Comparison of ENCODE assay signal across 8 mouse cellular contexts in the genomic region with DNA sequence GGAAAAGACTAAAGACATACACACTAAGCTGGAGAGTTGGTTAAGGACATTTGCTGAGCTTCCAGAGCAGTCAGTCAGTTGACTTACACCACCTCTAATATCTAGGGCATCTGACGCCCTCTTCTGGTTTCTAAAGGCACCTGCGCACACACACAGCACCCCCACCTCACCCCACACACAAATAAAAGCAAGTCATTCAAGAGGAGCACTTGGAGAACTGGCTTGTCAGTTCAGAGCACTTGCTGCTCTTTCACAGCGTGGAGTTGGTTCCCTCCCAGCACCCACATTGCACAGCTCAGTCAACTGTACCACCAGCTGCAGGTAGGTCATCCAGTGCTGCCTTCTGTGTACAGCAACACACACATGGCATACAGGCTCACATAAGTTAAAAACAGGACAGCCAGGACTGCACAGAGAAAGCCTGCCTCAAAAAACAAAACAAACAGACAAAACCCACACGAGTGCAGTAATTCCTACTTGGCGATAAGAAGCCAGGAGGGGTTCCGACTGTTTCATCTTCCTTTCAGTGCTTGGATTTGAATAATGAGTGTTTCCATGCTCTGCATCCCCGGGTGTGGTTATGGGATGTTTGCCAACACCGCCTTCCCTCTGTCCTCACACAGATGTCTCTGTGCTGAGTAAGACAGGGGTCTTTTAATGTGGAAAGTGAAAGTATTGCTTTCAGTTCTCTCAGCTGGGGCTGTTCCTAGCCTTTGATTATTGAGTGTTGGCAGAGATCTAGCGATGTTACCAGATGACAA. TPM values are rescaled to one million over a fixed set of nuclear protein-coding genes. Genes with fewer than 3 reads are reported as not detected.
A peak's percentile ranks its signal among the peaks of the same experiment; 100 is the strongest.
DNase-seq lines count a peak whose midpoint lies in the region; ATAC-seq and TF ChIP-seq lines count a peak whose summit lies in the region.

No protein-coding gene starts in this region.

- no peaks in the 10 kb centered on the region for H3K27me3 ChIP-seq in CH12.LX (replicated peaks)
- H3K27me3 ChIP-seq in lung, embryonic 16.5 days (ENCODE audit: control insufficient read depth, insufficient read depth, low read depth, low read length), result no peaks in the 10 kb centered on the region

- dilution Hi-C loops in CH12.LX (cut with MboI; ENCODE audit: extremely low pct_ligation_motif_present, extremely low pct_unique_long_range_greater_than_20kb, low sequenced_read_pairs), result no loop called here

- DNase-seq in A20 (ENCODE audit: low read depth, low spot score), result peak; percentile 91
- DNase-seq in CH12.LX (ENCODE audit: extremely low read depth), result peak; percentile 76
- peak; percentile 86 for DNase-seq in cerebellum, adult 9-10 months
- DNase-seq in heart, adult 8-10 months (ENCODE audit: low spot score), result peak; percentile 55
- peak; percentile 80 for DNase-seq in kidney, postnatal 10 days
- peak; percentile 59 for DNase-seq in right cerebral cortex, postnatal 14 days
- no peak for DNase-seq in ovary, postnatal 10 days (ENCODE audit: low spot score)

- H3K36me3 ChIP-seq in CH12.LX (replicated peaks in 1 of 2; ENCODE audit: control insufficient read depth in 1 of 2, insufficient read depth in 1 of 2, low read length in 1 of 2), result peaks cover 9 to 58% of the 10 kb centered on the region in 2 experiments
- no peaks in the 10 kb centered on the region for H3K36me3 ChIP-seq in lung, embryonic 16.5 days (ENCODE audit: control insufficient read depth, insufficient read depth, low read length)

- WGBS in lung, embryonic 16.5 days, result 34% methylated on average over 9 of the region's 9 CpGs

- peaks cover 83 to 100% of the 10 kb centered on the region in 2 experiments for H3K4me1 ChIP-seq in CH12.LX (ENCODE audit: control insufficient read depth in 1 of 2, insufficient read depth in 2 of 2)
- peaks cover 45% of the 10 kb centered on the region for H3K4me1 ChIP-seq in lung, embryonic 16.5 days (replicated peaks; ENCODE audit: control insufficient read depth, insufficient read depth, low read length)

- H3K9me3 ChIP-seq in CH12.LX (replicated peaks; ENCODE audit: low read length), result no peaks in the 10 kb centered on the region
- H3K9me3 ChIP-seq in lung, embryonic 16.5 days (ENCODE audit: control insufficient read depth, low read length), result no peaks in the 10 kb centered on the region

- no peak overlapping the region for H3K4me3 ChIP-seq in CH12.LX (replicated peaks in 1 of 3; ENCODE audit: low read depth in 2 of 3, low read length in 2 of 3, poor library complexity in 1 of 3)
- H3K4me3 ChIP-seq in lung, embryonic 16.5 days (ENCODE audit: low read length), result no peak overlapping the region

- peak; percentile 53 for TF ChIP-seq POLR2A in CH12.LX (IDR thresholded peaks at IDR 0.05; ENCODE audit: low read depth, low read length)

- peak overlapping the region; percentile 42 for H3K4me2 ChIP-seq in CH12.LX (ENCODE audit: insufficient read depth, low read depth, poor library complexity, severe bottlenecking)
- H3K4me2 ChIP-seq in lung, embryonic 16.5 days (ENCODE audit: low read depth, low read length), result 0 out of 2 replicates have a peak overlapping the region, but pooled peaks have one; percentile 4

- TF ChIP-seq EP300 in CH12.LX (IDR thresholded peaks at IDR 0.05; ENCODE audit: low read length), result no peak; the same call in none of the 2 replicates

- peaks cover 90% of the 10 kb centered on the region for H3K79me2 ChIP-seq in CH12.LX (replicated peaks; ENCODE audit: control insufficient read depth, extremely low read depth, insufficient read depth, poor library complexity, severe bottlenecking)

- TF ChIP-seq RAD21 in CH12.LX (IDR thresholded peaks at IDR 0.05; ENCODE audit: low read depth, low read length), result peak; percentile 59

- TF ChIP-seq CTCF in CH12.LX (conservative IDR thresholded peaks at IDR 0.05 in 1 of 2, IDR thresholded peaks at IDR 0.05 in 1 of 2; ENCODE audit: low read depth in 2 of 2, low read length in 2 of 2), result peak; percentile 37 to 71

- peak; percentile 44 for ATAC-seq in lung, embryonic 16.5 days (ENCODE audit: low read depth)

- in situ Hi-C loops in CH12.LX (cut with MboI; ENCODE audit: low pct_ligation_motif_present, low pct_unique_long_range_greater_than_20kb, low sequenced_read_pairs), result loop anchor here (5.0 kb wide), 1 partner anchor 43 kb away; no protein-coding TSS in a partner anchor

- H3K9ac ChIP-seq in CH12.LX (ENCODE audit: insufficient read depth, low read depth), result no peak overlapping the region; the same call in 1 of the 2 replicates
- no peak overlapping the region for H3K9ac ChIP-seq in lung, embryonic 16.5 days (ENCODE audit: low read length)

- peak overlapping the region; percentile 97 for H3K27ac ChIP-seq in CH12.LX (ENCODE audit: insufficient read depth, low read depth)
- peak overlapping the region; percentile 21 for H3K27ac ChIP-seq in lung, embryonic 16.5 days (ENCODE audit: low read length)

TF ChIP-seq in CH12.LX, 34 proteins besides CTCF, POLR2A, EP300 and RAD21:
- TF ChIP-seq CHD1 (IDR thresholded peaks at IDR 0.05; ENCODE audit: low read depth, low read length) (0 out of 2 replicates have a peak, but pooled peaks have one; percentile 2), MAFK (IDR thresholded peaks at IDR 0.05; ENCODE audit: insufficient replicate concordance, low read length) (peak; percentile 72; the same call in 1 of the 2 replicates), MEF2A (IDR thresholded peaks at IDR 0.05; ENCODE audit: borderline replicate concordance, low read depth, low read length) (peak; percentile 14; the same call in 1 of the 2 replicates), POLR2AphosphoS2 (IDR thresholded peaks at IDR 0.05; ENCODE audit: low read depth, low read length) (no peak), UBTF (IDR thresholded peaks at IDR 0.05; ENCODE audit: low read depth, low read length) (0 out of 2 replicates have a peak, but pooled peaks have one; percentile 28), ZNF384 (IDR thresholded peaks at IDR 0.05; ENCODE audit: low read depth, low read length) (no peak), SIN3A (IDR thresholded peaks at IDR 0.05; ENCODE audit: low read length) (peak; percentile 79; the same call in 1 of the 2 replicates), JUND (conservative IDR thresholded peaks at IDR 0.05; ENCODE audit: low read depth, low read length) (peak; percentile 30; the same call in 1 of the 2 replicates), BHLHE40 (IDR thresholded peaks at IDR 0.05; ENCODE audit: low read depth, low read length) (peak; percentile 72), MAZ (IDR thresholded peaks at IDR 0.05; ENCODE audit: low read depth, low read length) (peak; percentile 79; the same call in 1 of the 2 replicates), IRF4 (IDR thresholded peaks at IDR 0.05; ENCODE audit: low read depth, low read length) (peak; percentile 87), MAX (IDR thresholded peaks at IDR 0.05; ENCODE audit: low read length) (peak; percentile 85; the same call in 1 of the 2 replicates), ZMIZ1 (IDR thresholded peaks at IDR 0.05; ENCODE audit: low read depth, low read length) (0 out of 2 replicates have a peak, but pooled peaks have one; percentile 16), SMC3 (IDR thresholded peaks at IDR 0.05; ENCODE audit: low read depth, low read length) (peak; percentile 59), HCFC1 (IDR thresholded peaks at IDR 0.05; ENCODE audit: low read depth, low read length) (no peak), TCF12 (IDR thresholded peaks at IDR 0.05; ENCODE audit: low read depth, low read length) (peak; percentile 92), CHD2 (IDR thresholded peaks at IDR 0.05; ENCODE audit: low read length) (peak; percentile 72), RCOR1 (conservative IDR thresholded peaks at IDR 0.05; ENCODE audit: low read depth, low read length) (peak; percentile 30; the same call in 1 of the 2 replicates), MXI1 (IDR thresholded peaks at IDR 0.05; ENCODE audit: low read depth, low read length) (peak; percentile 70), ZC3H11A (IDR thresholded peaks at IDR 0.05; ENCODE audit: low read depth, low read length) (no peak), JUN (IDR thresholded peaks at IDR 0.05; ENCODE audit: insufficient read depth, low read depth, low read length) (no peak), ETS1 (conservative IDR thresholded peaks at IDR 0.05; ENCODE audit: low read depth, low read length) (peak; percentile 94)

RNA-seq across cellular contexts. Expression of a gene that starts 50.9 kb away (rescaled TPM):
- total RNA-seq in CH12.LX (2012; rRNA removed), result 149 and 185 TPM in 2 replicates
- 84.0 and 86.5 TPM in 2 replicates for total RNA-seq in CH12.LX (2014; rRNA removed)
- polyA plus RNA-seq in CH12.LX (2012; ENCODE audit: insufficient read length, low read depth), result 143 and 170 TPM in 2 replicates
- total RNA-seq in heart, adult 8-10 months (2022), result 100 to 1,000 TPM in 3 of 4 experiments, 10 to 100 TPM in 1; 98.1 to 113 (median 107) TPM
- polyA plus RNA-seq in lung, embryonic 16.5 days (2015; fragmentation: Nextera tagmentation; extraction: Ambion mirVana), result 10.7 and 12.2 TPM in 2 replicates
